Mouse (Mus musculus): Measurements from ENCODE around the gene Tmem120b.

DNA sequence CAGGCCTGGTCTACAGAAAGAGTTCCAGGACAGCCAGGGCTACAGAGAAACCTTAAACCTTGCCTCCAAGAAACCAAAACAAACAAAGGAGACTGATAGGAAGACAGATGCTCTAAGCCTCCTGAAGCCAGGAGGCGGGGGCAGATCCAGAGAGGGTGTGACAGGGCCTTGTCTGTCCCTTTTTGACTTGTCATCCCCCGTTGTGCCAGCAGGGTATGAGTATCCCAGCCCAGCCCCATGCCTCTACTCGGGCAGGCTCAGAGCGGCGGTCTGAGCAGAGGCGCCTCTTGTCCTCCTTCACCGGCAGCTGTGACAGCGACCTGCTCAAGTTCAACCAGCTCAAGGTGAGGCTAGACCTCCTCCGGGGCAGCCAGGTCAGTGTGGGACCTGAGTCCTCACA is 94.7 kb downstream of the Tmem120b start:
- TF ChIP-seq POLR2A (IDR thresholded peaks at IDR 0.05; ENCODE audit: low read depth, low read length) (no peak), CTCF (conservative IDR thresholded peaks at IDR 0.05; ENCODE audit: insufficient read depth, insufficient read length, low read depth, low read length) (no peak)
